Mouse (Mus musculus) forebrain, embryonic 14.5 days (tissue): ENCODE data around the gene Mettl3. TPM values are rescaled to one million over a fixed set of nuclear protein-coding genes. Genes with fewer than 3 reads are reported as not detected.
"Not testable (repeated sequence)": the region's sequence is repeated elsewhere in the genome, so short reads cannot be mapped to it uniquely, and the experiment has no call there.

Source experiments
- ATAC-seq: fragments of 200-750 bp; cut with Nextera tagmentation; 2 replicates; pipeline ENCODE4 v1.8.0; 2017; ENCODE audit warnings: mild to moderate bottlenecking, moderate library complexity
- DNase-seq: peaks from one replicate; pipeline ENCODE4 v3.0.0-alpha.2; 2015; ENCODE audit warnings: low spot score
- H3K27ac ChIP-seq: fragments of 300-500 bp; sonication (generic); 2 replicates; pipeline ENCODE4 v1.5.1; 2014; ENCODE audit warnings: low read depth, mild to moderate bottlenecking, control low read depth, low read length, moderate library complexity
- H3K27me3 ChIP-seq: fragments of 300-500 bp; sonication (generic); replicated peaks from 2 replicates; pipeline ENCODE4 v1.6.1; 2014; ENCODE audit warnings: low read length, control low read depth, mixed read lengths; ENCODE audit not compliant: control insufficient read depth, insufficient read depth
- H3K36me3 ChIP-seq: fragments of 300-500 bp; sonication (generic); 2 replicates; pipeline ENCODE4 v1.6.1; 2014; ENCODE audit warnings: low read length, control low read depth; ENCODE audit not compliant: control insufficient read depth, insufficient read depth
- H3K4me1 ChIP-seq: fragments of 300-500 bp; sonication (generic); 2 replicates; pipeline ENCODE4 v1.6.1; 2014; ENCODE audit warnings: antibody characterized with exemption, low read length, control low read depth; ENCODE audit not compliant: control insufficient read depth, insufficient read depth
- H3K4me2 ChIP-seq: fragments of 300-500 bp; sonication (generic); 2 replicates; pipeline ENCODE4 v1.6.1; 2014; ENCODE audit warnings: mild to moderate bottlenecking, control low read depth, low read length
- H3K4me3 ChIP-seq: fragments of 300-500 bp; sonication (generic); 2 replicates; pipeline ENCODE4 v1.5.1; 2014; ENCODE audit warnings: low read depth, low read length, control low read depth
- H3K9ac ChIP-seq: fragments of 300-500 bp; sonication (generic); 2 replicates; pipeline ENCODE4 v1.6.1; 2014; ENCODE audit warnings: mild to moderate bottlenecking, low read length, control low read depth, moderate library complexity
- H3K9me3 ChIP-seq: fragments of 300-500 bp; sonication (generic); replicated peaks from 2 replicates; pipeline ENCODE4 v1.6.1; 2016; ENCODE audit warnings: low read length, control low read depth, mixed read lengths; ENCODE audit not compliant: control insufficient read depth
- WGBS: fragments of 180-500 bp; shearing (Covaris S2); extraction: QIAGEN DNeasy Blood & Tissue Kit; methylation state at CpG from one replicate; pipeline ENCODE4 v1.1.7; 2014; 5-methylcytosine and 5-hydroxymethylcytosine counted together
- polyA plus RNA-seq: library from polyadenylated mRNA; unstranded; fragments of >200 nt; fragmentation: Nextera tagmentation; extraction: Ambion mirVana; gene quantifications from 2 replicates; pipeline ENCODE4 v1.2.1, GENCODE M21; 2014

The Mettl3 gene
- polyA plus RNA-seq, 1 experiment from 2014 or later: 46.9 TPM

DNA sequence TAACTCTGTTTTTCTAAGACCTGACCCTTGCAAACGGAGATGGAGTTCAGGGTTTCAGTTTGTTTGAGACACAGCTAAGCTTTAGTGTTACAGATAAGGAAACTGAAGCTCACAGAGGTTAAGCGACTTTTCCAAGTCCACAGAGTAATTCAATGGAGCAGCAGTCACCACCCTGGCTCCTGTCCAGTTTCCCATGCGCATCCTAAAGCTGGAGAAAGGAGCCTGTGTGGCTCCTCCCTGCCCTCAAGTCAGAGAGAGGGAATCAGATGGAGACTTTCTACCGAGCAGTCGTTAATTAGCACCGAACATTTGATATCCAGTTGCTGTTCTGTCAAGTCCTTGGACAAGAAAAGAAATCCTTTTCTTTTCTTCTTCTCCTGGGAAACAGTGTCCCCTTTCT lies 14.4 kb upstream of the Mettl3 start:
- Histone ChIP-seq H3K9me3 (no peaks in the 10 kb centered on the region), H3K4me2 (no peak overlapping the region), H3K27ac (no peak overlapping the region), H3K9ac (no peak overlapping the region), H3K27me3 (no peaks in the 10 kb centered on the region), H3K4me1 (peaks cover 12% of the 10 kb centered on the region), H3K4me3 (no peak overlapping the region), H3K36me3 (peaks cover 5% of the 10 kb centered on the region; the same call in 1 of the 2 replicates)
- DNase-seq: no peak
- ATAC-seq: no peak
- WGBS: 40% methylated on average over 6 of the region's 6 CpGs

DNA sequence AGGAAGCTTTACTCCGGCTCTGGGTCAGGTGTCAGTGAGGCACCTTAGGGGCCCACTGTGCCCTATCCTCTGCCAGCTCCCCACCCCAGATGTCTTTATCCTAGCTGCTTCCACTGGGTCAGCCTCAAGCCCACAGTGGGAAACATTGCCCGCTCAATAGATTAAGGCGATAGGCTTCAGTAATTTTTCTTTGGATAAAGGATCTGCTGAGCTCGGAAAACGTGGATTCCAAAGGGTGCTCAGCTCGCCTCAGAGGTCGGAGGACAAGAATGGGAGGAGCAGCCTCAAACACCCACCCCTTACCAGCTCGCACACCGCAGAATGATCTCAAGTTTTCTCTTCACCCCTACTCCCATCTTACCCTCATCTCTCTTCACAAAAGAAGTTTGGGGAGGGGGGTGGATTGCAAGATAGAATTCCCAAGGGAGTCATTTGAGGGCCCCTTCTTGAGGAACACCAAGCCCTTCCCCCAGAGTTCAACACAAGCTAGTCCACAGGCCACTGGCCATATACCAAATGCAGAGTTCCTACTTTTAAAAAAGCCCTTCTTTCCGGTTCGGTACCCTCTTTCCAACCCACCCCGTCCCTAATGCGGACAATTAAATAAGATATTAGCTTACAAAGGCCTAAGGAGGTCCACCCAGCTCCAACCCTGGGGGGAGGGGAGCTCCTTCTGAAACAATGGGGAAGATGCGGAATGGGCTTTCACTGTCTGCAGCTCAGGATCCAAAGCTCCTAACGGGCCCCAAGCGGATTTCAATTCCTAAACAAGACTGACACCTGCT lies 11.7 kb upstream of the Mettl3 start:
- H3K9me3 ChIP-seq: no peaks in the 10 kb centered on the region
- peak; percentile 56 for DNase-seq
- peaks cover 19% of the 10 kb centered on the region for H3K4me1 ChIP-seq
- peak overlapping the region; percentile 94 for H3K9ac ChIP-seq
- peak; percentile 67 for ATAC-seq
- peaks cover 32% of the 10 kb centered on the region for H3K36me3 ChIP-seq
- 3% methylated on average over 15 of the region's 16 CpGs for WGBS
- H3K27me3 ChIP-seq: no peaks in the 10 kb centered on the region
- peak overlapping the region; percentile 82 for H3K4me2 ChIP-seq
- peak overlapping the region; percentile 77 for H3K4me3 ChIP-seq
- H3K27ac ChIP-seq: peak overlapping the region; percentile 90

DNA sequence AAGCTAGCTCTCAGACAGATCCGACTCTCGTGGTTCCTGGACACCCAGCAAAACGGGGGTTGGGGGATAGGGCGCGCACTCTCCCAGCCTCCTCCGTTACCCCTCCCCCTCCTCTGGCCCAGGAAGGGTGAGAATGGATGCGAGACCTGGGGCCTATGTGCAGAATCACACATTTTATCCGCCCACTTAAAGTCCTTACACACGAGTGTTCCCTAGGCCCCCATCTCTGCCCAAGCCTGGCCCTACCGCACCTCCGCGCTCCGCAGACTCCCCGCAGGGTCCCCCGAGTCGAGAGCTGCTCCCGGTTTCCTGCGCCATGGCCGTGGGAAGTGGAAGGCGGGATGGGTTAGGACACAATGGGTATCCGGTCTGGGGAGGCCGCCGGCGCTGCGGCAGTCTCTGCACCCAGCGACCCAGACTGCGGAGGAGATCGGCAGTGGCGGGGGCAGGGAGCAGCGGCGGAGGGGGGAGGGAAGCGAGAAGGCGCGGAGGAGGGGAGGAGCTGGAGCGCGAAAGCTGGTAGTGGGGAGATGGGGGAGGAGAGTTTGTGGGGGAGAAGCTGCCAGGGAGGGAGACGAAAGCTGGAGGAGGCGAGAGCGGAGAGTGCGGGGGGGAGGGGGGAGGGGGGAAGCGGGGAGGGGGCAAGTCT lies 11.0 kb upstream of the Mettl3 start:
- Histone ChIP-seq H3K4me2 (peak overlapping the region; percentile 82), H3K36me3 (peaks cover 37% of the 10 kb centered on the region), H3K9me3 (no peaks in the 10 kb centered on the region), H3K27me3 (no peaks in the 10 kb centered on the region), H3K27ac (peak overlapping the region; percentile 90), H3K9ac (peak overlapping the region; percentile 94), H3K4me3 (peak overlapping the region; percentile 77), H3K4me1 (peaks cover 19% of the 10 kb centered on the region)
- ATAC-seq: peak; percentile 86
- under 1% methylated on average over 27 of the region's 41 CpGs for WGBS
- peak; percentile 91 for DNase-seq

GRCm38 (mm10) chr14:52315283-52315780 lies 10.4 kb upstream of the Mettl3 start:
- H3K9me3 ChIP-seq: no peaks in the 10 kb centered on the region
- H3K27me3 ChIP-seq: no peaks in the 10 kb centered on the region
- peak overlapping the region; percentile 94 for H3K9ac ChIP-seq
- peak overlapping the region; percentile 82 for H3K4me2 ChIP-seq
- DNase-seq (no peak), ATAC-seq (no peak; the same call in 1 of the 2 replicates)
- H3K4me1 ChIP-seq: peaks cover 19% of the 10 kb centered on the region
- peaks cover 37% of the 10 kb centered on the region for H3K36me3 ChIP-seq
- peak overlapping the region; percentile 90 for H3K27ac ChIP-seq
- WGBS: 6% methylated on average over 17 of the region's 17 CpGs
- H3K4me3 ChIP-seq: peak overlapping the region; percentile 77

DNA sequence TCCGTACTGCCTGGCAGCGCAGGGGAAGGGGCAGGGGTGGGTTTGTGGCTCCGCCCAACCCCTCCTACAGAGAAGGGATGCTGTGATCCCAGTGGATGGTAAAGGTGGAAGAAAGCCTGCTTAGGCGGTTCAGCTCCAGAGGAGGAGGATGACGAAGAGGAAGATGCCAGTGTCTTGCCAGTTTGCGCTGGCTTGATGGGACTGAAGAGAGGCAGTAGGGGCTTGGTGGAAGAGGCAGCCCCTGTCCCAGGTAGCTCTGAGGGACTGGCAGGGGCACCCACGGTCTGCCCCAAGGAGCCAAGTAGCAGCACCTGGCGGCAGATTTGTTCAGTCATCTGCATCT lies 9.9 kb upstream of the Mettl3 start:
- Histone ChIP-seq H3K4me3 (peak overlapping the region; percentile 77), H3K4me1 (peaks cover 19% of the 10 kb centered on the region), H3K27me3 (no peaks in the 10 kb centered on the region), H3K9ac (peak overlapping the region; percentile 94), H3K9me3 (no peaks in the 10 kb centered on the region), H3K27ac (no peak overlapping the region), H3K36me3 (peaks cover 37% of the 10 kb centered on the region), H3K4me2 (peak overlapping the region; percentile 82)
- 40% methylated on average over 8 of the region's 8 CpGs for WGBS
- no peak for DNase-seq
- ATAC-seq: no peak

DNA sequence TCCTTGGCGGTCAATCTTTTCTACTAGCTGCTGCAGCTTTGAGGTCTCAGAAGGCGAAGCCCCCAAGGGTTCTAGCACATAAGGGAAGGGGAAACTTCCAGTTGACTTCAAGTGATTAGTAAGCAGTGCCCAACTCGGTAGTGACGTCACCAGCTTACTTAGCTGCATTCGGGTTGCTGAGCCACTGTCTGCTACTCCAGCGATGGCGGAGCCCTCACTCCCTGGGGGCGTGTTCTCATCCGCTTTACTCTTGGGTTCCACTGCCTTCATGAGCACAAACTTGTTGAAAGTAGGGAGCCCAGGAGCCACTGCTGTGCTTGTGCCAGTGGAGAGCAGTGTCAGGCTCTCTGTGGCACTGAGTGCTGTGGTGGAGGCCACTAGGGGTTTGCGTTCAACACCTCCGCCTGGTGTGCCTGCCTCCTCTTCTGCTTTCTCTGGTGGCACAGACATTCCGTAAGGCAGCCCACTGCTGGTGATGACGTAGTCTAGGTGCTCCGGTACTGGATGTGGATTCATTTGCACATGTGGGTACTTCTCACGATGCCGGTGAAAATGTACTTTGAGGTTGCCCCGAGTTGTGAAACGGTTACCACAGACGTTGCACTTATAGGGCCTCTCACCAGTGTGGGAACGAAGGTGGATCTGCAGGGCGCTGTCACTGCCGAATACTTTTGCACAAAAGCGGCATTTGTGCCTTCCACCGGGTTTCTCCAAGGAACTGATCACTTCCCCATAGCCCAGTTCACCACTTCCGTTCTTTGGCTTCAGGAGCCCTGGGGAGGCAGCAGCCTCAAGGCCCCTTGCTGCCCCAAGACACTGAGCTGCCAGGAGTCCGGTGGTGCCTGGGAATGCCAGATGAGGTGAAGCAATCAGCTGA lies 9.2 kb upstream of the Mettl3 start:
- Histone ChIP-seq H3K4me1 (peaks cover 19% of the 10 kb centered on the region), H3K4me3 (peak overlapping the region; percentile 77; the same call in 1 of the 2 replicates), H3K27me3 (no peaks in the 10 kb centered on the region), H3K9me3 (no peaks in the 10 kb centered on the region), H3K4me2 (peak overlapping the region; percentile 82), H3K27ac (no peak overlapping the region), H3K9ac (0 out of 2 replicates have a peak overlapping the region, but pooled peaks have one; percentile 0), H3K36me3 (peaks cover 37% of the 10 kb centered on the region)
- WGBS: 86% methylated on average over 26 of the region's 26 CpGs
- no peak for ATAC-seq
- DNase-seq: no peak

DNA sequence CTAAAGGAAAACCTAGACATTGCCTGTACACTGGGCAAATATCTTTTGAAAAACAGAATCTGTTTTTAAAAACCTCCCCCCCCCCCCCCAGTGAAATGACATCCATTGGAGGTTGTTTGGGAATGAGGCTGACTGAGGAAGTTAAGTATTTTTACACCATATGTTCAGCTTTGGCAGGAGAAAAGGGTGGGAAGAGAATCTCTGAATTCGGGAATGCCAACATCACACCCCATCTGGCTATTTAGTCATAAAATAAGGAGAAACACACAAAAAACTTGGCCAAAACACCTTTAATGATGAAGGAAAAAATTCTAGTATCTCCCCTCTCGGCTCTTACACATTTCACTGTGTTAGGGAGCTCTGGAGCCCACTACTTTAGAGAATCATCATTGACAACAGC lies 6.0 kb upstream of the Mettl3 start:
- DNase-seq: peak; percentile 84
- no peak overlapping the region for H3K4me3 ChIP-seq

DNA sequence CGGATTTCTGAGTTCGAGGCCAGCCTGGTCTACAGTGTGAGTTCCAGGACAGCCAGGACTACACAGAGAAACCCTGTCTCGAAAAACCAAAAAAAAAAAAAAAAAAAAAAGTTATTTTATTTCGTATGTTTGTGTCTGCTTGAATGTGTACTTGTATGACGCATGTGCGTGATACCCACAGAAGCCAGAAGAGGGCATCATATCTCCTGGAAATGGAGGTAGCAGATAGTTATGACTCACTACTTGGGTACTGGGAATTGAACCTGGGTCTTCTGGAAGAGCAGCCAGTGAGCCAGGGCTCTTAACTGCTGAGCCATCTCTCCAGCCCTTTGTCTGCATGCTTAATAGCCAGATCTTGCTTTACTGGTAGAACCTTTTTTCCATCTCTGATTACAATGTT lies 5.4 kb upstream of the Mettl3 start:
- not testable (repeated sequence) for H3K9ac ChIP-seq, H3K27ac ChIP-seq, H3K4me3 ChIP-seq, H3K9me3 ChIP-seq, ATAC-seq, DNase-seq, H3K4me2 ChIP-seq, H3K27me3 ChIP-seq
- H3K36me3 ChIP-seq: peaks cover 37% of the 10 kb centered on the region
- WGBS: 97% methylated on average over 5 of the region's 6 CpGs
- H3K4me1 ChIP-seq: peaks cover 15% of the 10 kb centered on the region

More for the DNA sequence above, 6.0 kb upstream of the Mettl3 start:
- Histone ChIP-seq H3K9me3 (no peaks in the 10 kb centered on the region), H3K4me2 (peak overlapping the region; percentile 4; the same call in 1 of the 2 replicates), H3K27me3 (no peaks in the 10 kb centered on the region), H3K9ac (no peak overlapping the region), H3K36me3 (peaks cover 37% of the 10 kb centered on the region), H3K27ac (no peak overlapping the region), H3K4me1 (peaks cover 15% of the 10 kb centered on the region)
- ATAC-seq: peak; percentile 16; the same call in 1 of the 2 replicates
- WGBS: 70% methylated on average over 2 of the region's 2 CpGs
